Mouse (Mus musculus) liver, adult 2 months (tissue): ENCODE data around the gene Vmac.

Source experiments
- CTCF ChIP-seq: fragments of 200-500 bp; IDR thresholded peaks from 2 replicates; pipeline ENCODE4 v1.5.1; 2011; ENCODE audit warnings: low read depth, low read length, control low read depth
- POLR2A ChIP-seq: fragments of 200-500 bp; IDR thresholded peaks from 2 replicates; pipeline ENCODE4 v1.6.1; 2011; ENCODE audit warnings: low read length, control low read depth; ENCODE audit not compliant: insufficient read depth; ENCODE audit errors: extremely low read depth

DNA sequence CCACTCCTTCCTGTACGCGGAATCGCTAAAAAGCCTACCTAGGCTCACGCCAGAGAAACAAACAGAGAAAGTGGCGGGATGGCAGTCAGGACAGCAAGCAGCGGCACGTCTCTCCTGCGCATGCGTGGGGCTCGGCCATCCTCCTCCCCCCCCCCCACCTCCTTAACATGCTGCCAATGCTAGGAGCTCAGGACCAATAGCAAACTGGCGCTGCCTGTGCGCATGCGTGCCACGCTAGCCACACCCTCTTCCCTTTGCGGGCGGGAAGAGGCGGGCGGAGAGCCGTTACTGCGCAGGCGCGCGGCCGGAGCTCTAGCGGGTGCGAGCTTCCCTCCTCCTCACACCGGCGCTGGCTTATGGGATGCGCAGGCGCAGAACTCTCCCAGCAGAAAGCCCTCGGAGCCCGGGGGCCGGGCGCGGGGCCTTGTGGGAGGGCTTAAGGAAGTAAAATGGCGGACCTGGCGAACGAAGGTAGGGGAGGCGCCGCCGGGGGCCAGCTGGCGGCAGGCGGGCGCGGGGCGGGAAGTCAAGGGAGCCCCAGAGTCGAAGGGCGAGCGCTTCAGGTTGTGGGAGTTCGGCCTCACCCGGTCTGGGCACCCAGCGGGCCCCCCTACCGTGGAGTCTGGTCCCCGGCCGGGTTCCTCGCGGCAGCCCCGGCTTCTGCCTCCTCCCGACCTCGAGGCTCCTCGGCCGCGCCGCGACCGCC is 44.7 kb downstream of the Vmac start, which contains the start of gene Ranbp3:
- no peak for TF ChIP-seq CTCF
- peak; percentile 76 for TF ChIP-seq POLR2A
